Mouse (Mus musculus) retina, embryonic 14.5 days (tissue): ENCODE measurements around the gene Cd81.

ENCODE experiments used
- DNase-seq: peaks from one replicate; pipeline ENCODE4 v3.0.0-alpha.2; 2015; ENCODE audit warnings: low spot score

The Cd81 gene

GRCm38 (mm10) chr7:143052626-143053007 is at the start of gene Cd81:
Gene Cd81, plus strand, starts transcription at chr7:143052739.
- DNase-seq: peak; percentile 88

- no peak for DNase-seq
Observed at GRCm38 (mm10) chr7:143004727-143005343, 47.7 kb upstream of the Cd81 start, which contains the start of gene Tspan32. Gene Tspan32, plus strand, starts transcription at chr7:143005046.

- no peak for DNase-seq
Observed at GRCm38 (mm10) chr7:143005344-143006096, 47.0 kb upstream of the Cd81 start.

- no peak for DNase-seq
Observed at GRCm38 (mm10) chr7:143006097-143006755, 46.3 kb upstream of the Cd81 start.

GRCm38 (mm10) chr7:143006756-143007598 is 45.6 kb upstream of the Cd81 start:
- DNase-seq: no peak

GRCm38 (mm10) chr7:143007599-143008369 is 44.8 kb upstream of the Cd81 start:
- DNase-seq: peak; percentile 93

GRCm38 (mm10) chr7:143008370-143008926 is 44.1 kb upstream of the Cd81 start:
- no peak for DNase-seq

GRCm38 (mm10) chr7:143008996-143009665 is 43.4 kb upstream of the Cd81 start:
- no peak for DNase-seq

GRCm38 (mm10) chr7:143009996-143010395 is 42.5 kb upstream of the Cd81 start:
- DNase-seq: no peak

GRCm38 (mm10) chr7:143011226-143011625 is 41.3 kb upstream of the Cd81 start:
- DNase-seq: no peak

- peak; percentile 47 for DNase-seq
Observed at GRCm38 (mm10) chr7:143012230-143012875, 40.2 kb upstream of the Cd81 start.

GRCm38 (mm10) chr7:143013420-143014178 is 38.9 kb upstream of the Cd81 start:
- no peak for DNase-seq

- no peak for DNase-seq
Observed at GRCm38 (mm10) chr7:143014862-143015659, 37.5 kb upstream of the Cd81 start.

- DNase-seq: no peak
Observed at GRCm38 (mm10) chr7:143015755-143016423, 36.6 kb upstream of the Cd81 start.

- no peak for DNase-seq
Observed at GRCm38 (mm10) chr7:143016424-143017142, 36.0 kb upstream of the Cd81 start.

GRCm38 (mm10) chr7:143017181-143017580 is 35.4 kb upstream of the Cd81 start:
- DNase-seq: no peak

- DNase-seq: no peak
Observed at GRCm38 (mm10) chr7:143020040-143020439, 32.5 kb upstream of the Cd81 start.
